Mouse (Mus musculus) myocyte (in vitro differentiated cells): Measurements from ENCODE around the gene Bean1. TPM values are rescaled to one million over a fixed set of nuclear protein-coding genes. Genes with fewer than 3 reads are reported as not detected.

Experiments used
- H3K27me3 ChIP-seq: one replicate; pipeline ENCODE4 v1.6.1; 2011; ENCODE audit not compliant: control insufficient read depth, insufficient read depth, insufficient read length
- H3K36me3 ChIP-seq: one replicate; pipeline ENCODE4 v1.6.1; 2011; ENCODE audit not compliant: control insufficient read depth, insufficient read depth
- H3K4me2 ChIP-seq: one replicate; pipeline ENCODE4 v1.6.1; 2011; ENCODE audit warnings: low read depth, control low read depth
- H3K4me3 ChIP-seq: one replicate; pipeline ENCODE4 v1.5.1; 2011; ENCODE audit warnings: mild to moderate bottlenecking, control low read depth, moderate library complexity
- H3K79me2 ChIP-seq: one replicate; pipeline ENCODE4 v1.6.1; 2011; ENCODE audit not compliant: control insufficient read depth, insufficient read depth
- H3ac ChIP-seq: one replicate; pipeline ENCODE4 v1.6.1; 2011; ENCODE audit not compliant: control insufficient read depth, insufficient read length
- CEBPB ChIP-seq: IDR thresholded peaks from 2 replicates; pipeline ENCODE4 v1.6.1; 2011; ENCODE audit warnings: mild to moderate bottlenecking, moderate library complexity; ENCODE audit not compliant: poor library complexity, insufficient read depth, severe bottlenecking
- E2F4 ChIP-seq: IDR thresholded peaks from one replicate; pipeline ENCODE4 v1.6.1; 2011; ENCODE audit warnings: mild to moderate bottlenecking, control low read depth, moderate library complexity; ENCODE audit not compliant: insufficient read depth
- MAX ChIP-seq: IDR thresholded peaks from one replicate; pipeline ENCODE4 v1.6.1; 2011; ENCODE audit warnings: low read depth, mild to moderate bottlenecking, control low read depth
- MYOD1 ChIP-seq, 3 experiments: IDR thresholded peaks; one replicate each; pipeline ENCODE4 v1.6.1; 2011; ENCODE audit warnings: control low read depth in 2 of 3, low read depth in 2 of 3, mild to moderate bottlenecking in 2 of 3, moderate library complexity in 1 of 3; ENCODE audit not compliant: insufficient read length in 2 of 3, control insufficient read depth in 1 of 3
- MYOG ChIP-seq, 3 experiments: IDR thresholded peaks; one replicate each; pipeline ENCODE4 v1.6.1; 2011; ENCODE audit warnings: control low read depth in 2 of 3, low read depth in 2 of 3, mild to moderate bottlenecking in 2 of 3; ENCODE audit not compliant: insufficient read length in 2 of 3, control insufficient read depth in 1 of 3, insufficient read depth in 1 of 3
- POLR2A ChIP-seq: IDR thresholded peaks from one replicate; pipeline ENCODE4 v1.6.1; 2011; ENCODE audit warnings: low read depth, mild to moderate bottlenecking, control low read depth, moderate library complexity; ENCODE audit not compliant: insufficient read length
- POLR2AphosphoS2 ChIP-seq: IDR thresholded peaks from one replicate; pipeline ENCODE4 v1.6.1; 2011; ENCODE audit warnings: low read depth, control low read depth; ENCODE audit not compliant: insufficient read length
- REST ChIP-seq: IDR thresholded peaks from one replicate; pipeline ENCODE4 v1.6.1; 2011; ENCODE audit warnings: mild to moderate bottlenecking, control low read depth, moderate library complexity; ENCODE audit not compliant: insufficient read depth, insufficient read length
- SRF ChIP-seq: IDR thresholded peaks from one replicate; pipeline ENCODE4 v1.6.1; 2011; ENCODE audit warnings: low read depth; ENCODE audit not compliant: control insufficient read depth, insufficient read length
- TCF12 ChIP-seq: IDR thresholded peaks from one replicate; pipeline ENCODE4 v1.6.1; 2011; ENCODE audit warnings: mild to moderate bottlenecking, control low read depth; ENCODE audit not compliant: poor library complexity, insufficient read depth, severe bottlenecking
- TCF3 ChIP-seq: IDR thresholded peaks from one replicate; pipeline ENCODE4 v1.6.1; 2011; ENCODE audit warnings: low read depth, control low read depth; ENCODE audit not compliant: insufficient read length
- USF1 ChIP-seq: IDR thresholded peaks from one replicate; pipeline ENCODE4 v1.6.1; 2011; ENCODE audit warnings: low read depth, mild to moderate bottlenecking, control low read depth, moderate library complexity
- polyA plus RNA-seq: library from polyadenylated mRNA; unstranded; fragments of >200 nt; fragmentation: generic; extraction: Trizol; gene quantifications from one replicate; pipeline ENCODE4 v1.2.1, GENCODE M21; 2012; ENCODE audit warnings: missing spikeins

The Bean1 gene
- polyA plus RNA-seq, 1 experiment: 0.34 TPM

- Histone ChIP-seq H3K79me2 (no peaks in the 10 kb centered on the region), H3ac (no peak overlapping the region), H3K4me2 (no peak overlapping the region), H3K36me3 (no peaks in the 10 kb centered on the region), H3K27me3 (no peaks in the 10 kb centered on the region), H3K4me3 (no peak overlapping the region)
- TF ChIP-seq POLR2AphosphoS2 (no peak), USF1 (no peak), TCF3 (no peak), TCF12 (no peak), SRF (no peak), MYOG (IDR thresholded peaks at IDR 0.05; ENCODE audit: control insufficient read depth in 1 of 3, insufficient read depth in 1 of 3, insufficient read length in 2 of 3, low read depth in 2 of 3) (no peak), E2F4 (no peak), CEBPB (no peak), MAX (no peak), POLR2A (no peak), MYOD1 (IDR thresholded peaks at IDR 0.05; ENCODE audit: control insufficient read depth in 1 of 3, insufficient read length in 2 of 3, low read depth in 2 of 3) (no peak), REST (no peak)
Measured at GRCm38 (mm10) chr8:104219079-104219478, 48.8 kb downstream of the Bean1 start.

- no peak overlapping the region for H3ac ChIP-seq
- H3K4me3 ChIP-seq: no peak overlapping the region
- H3K36me3 ChIP-seq: no peaks in the 10 kb centered on the region
- TF ChIP-seq POLR2AphosphoS2 (no peak), E2F4 (no peak), TCF3 (no peak), CEBPB (no peak), MAX (no peak), MYOG (IDR thresholded peaks at IDR 0.05; ENCODE audit: control insufficient read depth in 1 of 3, insufficient read depth in 1 of 3, insufficient read length in 2 of 3, low read depth in 2 of 3) (no peak)
- no peaks in the 10 kb centered on the region for H3K79me2 ChIP-seq
- no peak overlapping the region for H3K4me2 ChIP-seq
- H3K27me3 ChIP-seq: no peaks in the 10 kb centered on the region
Measured at GRCm38 (mm10) chr8:104219806-104220205, 49.6 kb downstream of the Bean1 start.

GRCm38 (mm10) chr8:104227048-104227447, 56.8 kb downstream of the Bean1 start:
- TF ChIP-seq MAX (no peak), POLR2AphosphoS2 (no peak), MYOD1 (IDR thresholded peaks at IDR 0.05; ENCODE audit: control insufficient read depth in 1 of 3, insufficient read length in 2 of 3, low read depth in 2 of 3) (no peak), TCF3 (no peak), SRF (no peak), TCF12 (no peak), MYOG (IDR thresholded peaks at IDR 0.05; ENCODE audit: control insufficient read depth in 1 of 3, insufficient read depth in 1 of 3, insufficient read length in 2 of 3, low read depth in 2 of 3) (no peak), POLR2A (no peak), E2F4 (no peak), USF1 (no peak), CEBPB (no peak), REST (no peak)
- H3K79me2 ChIP-seq: no peaks in the 10 kb centered on the region

GRCm38 (mm10) chr8:104230377-104230776, 60.1 kb downstream of the Bean1 start:
- no peaks in the 10 kb centered on the region for H3K27me3 ChIP-seq
- H3K4me3 ChIP-seq: no peak overlapping the region
- no peak overlapping the region for H3K4me2 ChIP-seq
- H3K79me2 ChIP-seq: no peaks in the 10 kb centered on the region
- TF ChIP-seq E2F4 (no peak), POLR2A (no peak), TCF12 (no peak), MAX (no peak), POLR2AphosphoS2 (no peak), USF1 (no peak), MYOG (IDR thresholded peaks at IDR 0.05; ENCODE audit: control insufficient read depth in 1 of 3, insufficient read depth in 1 of 3, insufficient read length in 2 of 3, low read depth in 2 of 3) (no peak), REST (no peak)
- peaks cover 22% of the 10 kb centered on the region for H3K36me3 ChIP-seq
- no peak overlapping the region for H3ac ChIP-seq

More at GRCm38 (mm10) chr8:104227048-104227447, 56.8 kb downstream of the Bean1 start:
- Histone ChIP-seq H3K4me3 (no peak overlapping the region), H3K4me2 (no peak overlapping the region), H3ac (no peak overlapping the region), H3K27me3 (no peaks in the 10 kb centered on the region), H3K36me3 (peaks cover 10% of the 10 kb centered on the region)

- Histone ChIP-seq H3K36me3 (peaks cover 21% of the 10 kb centered on the region), H3K4me3 (no peak overlapping the region), H3ac (no peak overlapping the region), H3K79me2 (no peaks in the 10 kb centered on the region), H3K4me2 (no peak overlapping the region), H3K27me3 (no peaks in the 10 kb centered on the region)
- TF ChIP-seq MAX (no peak), MYOG (IDR thresholded peaks at IDR 0.05; ENCODE audit: control insufficient read depth in 1 of 3, insufficient read depth in 1 of 3, insufficient read length in 2 of 3, low read depth in 2 of 3) (no peak), USF1 (no peak), POLR2AphosphoS2 (no peak), CEBPB (no peak), E2F4 (no peak), TCF12 (no peak), SRF (no peak), TCF3 (no peak), MYOD1 (IDR thresholded peaks at IDR 0.05; ENCODE audit: control insufficient read depth in 1 of 3, insufficient read length in 2 of 3, low read depth in 2 of 3) (no peak), REST (no peak), POLR2A (no peak)
Measured at GRCm38 (mm10) chr8:104232039-104232438, 61.8 kb downstream of the Bean1 start.
